Mouse (Mus musculus) heart, embryonic 12.5 days (tissue): Measurements from ENCODE around the gene Zfp46. TPM values are rescaled to one million over a fixed set of nuclear protein-coding genes. Genes with fewer than 3 reads are reported as not detected.

Source experiments
- ATAC-seq: fragments of 200-750 bp; cut with Nextera tagmentation; 2 replicates; pipeline ENCODE4 v1.8.0; 2017; ENCODE audit warnings: moderate TSS enrichment, moderate library complexity; ENCODE audit not compliant: insufficient number of reproducible peaks, low FRiP score
- H3K27ac ChIP-seq: fragments of 300-500 bp; sonication (generic); 2 replicates; pipeline ENCODE4 v1.5.1; 2016; ENCODE audit warnings: mild to moderate bottlenecking, moderate library complexity; ENCODE audit not compliant: poor library complexity, severe bottlenecking
- H3K27me3 ChIP-seq: fragments of 300-500 bp; sonication (generic); replicated peaks from 2 replicates; pipeline ENCODE4 v1.6.1; 2016; ENCODE audit warnings: mild to moderate bottlenecking, moderate library complexity
- H3K36me3 ChIP-seq: fragments of 300-500 bp; sonication (generic); 2 replicates; pipeline ENCODE4 v1.6.1; 2016; ENCODE audit warnings: mild to moderate bottlenecking, moderate library complexity
- H3K4me1 ChIP-seq: fragments of 300-500 bp; sonication (generic); replicated peaks from 2 replicates; pipeline ENCODE4 v1.6.1; 2016; ENCODE audit warnings: mild to moderate bottlenecking
- H3K4me2 ChIP-seq: fragments of 300-500 bp; sonication (generic); 2 replicates; pipeline ENCODE4 v1.6.1; 2016; ENCODE audit warnings: mild to moderate bottlenecking, moderate library complexity
- H3K4me3 ChIP-seq: fragments of 300-500 bp; sonication (generic); 2 replicates; pipeline ENCODE4 v1.5.1; 2016; ENCODE audit warnings: mild to moderate bottlenecking
- H3K9ac ChIP-seq: fragments of 300-500 bp; sonication (generic); 2 replicates; pipeline ENCODE4 v1.6.1; 2016; ENCODE audit warnings: mild to moderate bottlenecking, moderate library complexity
- H3K9me3 ChIP-seq: fragments of 300-500 bp; sonication (generic); replicated peaks from 2 replicates; pipeline ENCODE4 v1.6.1; 2016; ENCODE audit warnings: mild to moderate bottlenecking, moderate library complexity
- WGBS: fragments of 180-500 bp; shearing (Covaris S2); methylation state at CpG from one replicate; pipeline ENCODE4 v1.1.7; 2016; 5-methylcytosine and 5-hydroxymethylcytosine counted together
- polyA plus RNA-seq: library from polyadenylated mRNA; unstranded; fragments of >200 nt; fragmentation: Nextera tagmentation; extraction: Ambion mirVana; gene quantifications from 2 replicates; pipeline ENCODE4 v1.2.1, GENCODE M21; 2016

Gene Zfp46
- polyA plus RNA-seq, 1 experiment from 2014 or later = 24.9 TPM

DNA sequence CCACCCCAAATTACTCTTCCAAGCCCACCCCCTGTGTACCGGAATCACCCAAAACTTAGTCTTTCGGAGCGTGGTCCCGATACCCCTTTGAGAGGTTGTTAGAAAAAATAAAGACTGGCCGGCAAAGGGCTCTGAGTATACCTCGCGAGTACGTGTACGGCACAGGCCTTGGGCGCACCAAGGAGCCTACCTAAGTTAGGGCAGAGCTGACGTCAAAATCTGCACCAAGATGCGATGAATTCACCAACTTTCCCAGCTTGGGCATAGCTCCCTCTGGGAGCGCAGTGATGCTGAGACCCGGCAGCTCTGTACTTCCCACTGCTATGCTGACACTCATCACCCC lies 37.1 kb upstream of the Zfp46 start:
- H3K4me1 ChIP-seq = peaks cover 37% of the 10 kb centered on the region
- H3K36me3 ChIP-seq = no peaks in the 10 kb centered on the region
- peak overlapping the region; percentile 74 for H3K9ac ChIP-seq
- WGBS = 1% methylated on average over 14 of the region's 14 CpGs
- peak overlapping the region; percentile 81 for H3K4me2 ChIP-seq
- no peaks in the 10 kb centered on the region for H3K9me3 ChIP-seq
- H3K27me3 ChIP-seq = peaks cover 58% of the 10 kb centered on the region
- 0 out of 2 replicates have a peak, but pooled peaks have one; percentile 0 for ATAC-seq
- H3K4me3 ChIP-seq = peak overlapping the region; percentile 65
- peak overlapping the region; percentile 70 for H3K27ac ChIP-seq

- Histone ChIP-seq H3K27ac (peak within 1 kb of the TSS; percentile 70), H3K36me3 (no peaks in the 10 kb centered on the region), H3K27me3 (peaks cover 58% of the 10 kb centered on the region), H3K9me3 (no peaks in the 10 kb centered on the region), H3K4me2 (peak within 1 kb of the TSS; percentile 81), H3K4me3 (peak within 1 kb of the TSS; percentile 65), H3K9ac (peak within 1 kb of the TSS; percentile 74), H3K4me1 (peaks cover 37% of the 10 kb centered on the region)
- under 1% methylated on average over 46 of the region's 46 CpGs for WGBS
- peak; percentile 61 for ATAC-seq
Observed at GRCm38 (mm10) chr4:136247729-136248463, 36.6 kb upstream of the Zfp46 start, which contains the start of gene Tcea3. Tcea3 (plus strand) TSS chr4:136247729.

DNA sequence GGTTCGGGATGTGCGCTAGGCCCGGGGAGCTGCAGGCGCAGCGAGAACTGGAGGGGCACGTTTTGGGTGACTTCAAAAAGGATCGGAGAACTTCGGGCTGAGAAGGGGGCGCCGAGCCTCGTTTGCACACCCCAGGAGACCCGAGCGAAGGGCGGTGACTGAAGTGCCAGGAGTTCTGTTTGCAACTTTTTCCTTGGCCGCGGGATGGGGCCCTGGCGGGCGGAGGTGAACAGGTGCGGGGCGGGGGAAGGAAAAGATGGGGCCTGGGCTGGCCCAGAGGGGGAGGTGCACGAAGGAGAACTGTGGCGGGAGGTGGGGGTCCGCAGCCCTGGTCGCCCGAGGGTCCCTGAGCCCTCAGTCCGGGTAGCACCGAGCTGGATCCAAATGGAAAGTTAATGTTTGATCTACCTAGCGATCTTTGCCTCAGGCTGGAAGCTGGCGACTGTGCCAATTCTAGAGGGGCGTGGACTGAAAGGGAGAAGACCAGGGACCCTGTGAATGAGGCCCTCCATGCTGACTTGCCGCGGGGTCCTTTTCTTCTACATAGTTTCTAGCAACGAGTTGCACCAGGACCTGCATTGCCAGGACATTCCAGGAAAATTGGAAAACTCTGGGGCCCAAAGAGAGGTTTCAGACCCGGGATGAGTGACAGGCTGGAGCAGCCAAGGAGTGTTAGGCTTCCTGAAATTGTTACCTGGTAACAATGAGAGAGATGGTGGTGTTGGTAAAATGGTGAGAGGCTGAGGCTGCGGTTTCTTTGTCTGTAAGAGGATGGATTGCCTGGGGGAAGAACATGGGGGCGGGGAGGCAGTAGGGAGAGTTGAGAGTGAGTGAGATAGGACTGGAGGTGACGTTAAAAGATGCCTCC lies 35.8 kb upstream of the Zfp46 start:
- H3K27ac ChIP-seq = peak overlapping the region; percentile 60; the same call in 1 of the 2 replicates
- ATAC-seq = no peak
- H3K9me3 ChIP-seq = no peaks in the 10 kb centered on the region
- WGBS = under 1% methylated on average over 35 of the region's 37 CpGs
- H3K4me3 ChIP-seq = peak overlapping the region; percentile 65
- peak overlapping the region; percentile 74 for H3K9ac ChIP-seq
- H3K27me3 ChIP-seq = peaks cover 57% of the 10 kb centered on the region
- peaks cover 41% of the 10 kb centered on the region for H3K4me1 ChIP-seq
- H3K4me2 ChIP-seq = peak overlapping the region; percentile 81
- no peaks in the 10 kb centered on the region for H3K36me3 ChIP-seq

DNA sequence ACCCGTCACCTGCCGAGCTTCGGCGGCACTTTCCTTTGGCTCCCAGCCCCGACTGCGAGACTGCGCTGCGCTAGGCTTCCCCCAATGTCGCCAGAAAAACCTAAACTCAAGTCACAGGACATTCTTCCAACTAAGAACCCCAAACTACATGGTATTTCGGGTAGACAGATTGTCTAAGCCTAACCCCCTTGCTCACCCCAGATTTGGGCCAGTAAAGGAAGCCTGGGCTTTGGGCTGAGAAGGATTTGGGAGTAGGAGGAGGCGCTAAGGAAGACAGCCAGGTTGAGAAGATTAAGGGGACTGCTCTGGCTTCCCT lies 35.2 kb upstream of the Zfp46 start:
- Histone ChIP-seq H3K9me3 (no peaks in the 10 kb centered on the region), H3K4me2 (peak overlapping the region; percentile 81), H3K36me3 (no peaks in the 10 kb centered on the region), H3K27ac (no peak overlapping the region), H3K9ac (peak overlapping the region; percentile 74), H3K4me1 (peaks cover 41% of the 10 kb centered on the region), H3K4me3 (peak overlapping the region; percentile 65), H3K27me3 (peaks cover 52% of the 10 kb centered on the region)
- no peak for ATAC-seq
- 7% methylated on average over 11 of the region's 11 CpGs for WGBS

- Histone ChIP-seq H3K36me3 (peaks cover 3% of the 10 kb centered on the region; the same call in 1 of the 2 replicates), H3K4me2 (peak overlapping the region; percentile 81), H3K4me3 (no peak overlapping the region), H3K27ac (no peak overlapping the region), H3K27me3 (peaks cover 48% of the 10 kb centered on the region), H3K9ac (peak overlapping the region; percentile 74; the same call in 1 of the 2 replicates), H3K4me1 (peaks cover 38% of the 10 kb centered on the region), H3K9me3 (no peaks in the 10 kb centered on the region)
- 34% methylated on average over 9 of the region's 9 CpGs for WGBS
- no peak for ATAC-seq
Observed at GRCm38 (mm10) chr4:136249780-136250179, 34.7 kb upstream of the Zfp46 start.

DNA sequence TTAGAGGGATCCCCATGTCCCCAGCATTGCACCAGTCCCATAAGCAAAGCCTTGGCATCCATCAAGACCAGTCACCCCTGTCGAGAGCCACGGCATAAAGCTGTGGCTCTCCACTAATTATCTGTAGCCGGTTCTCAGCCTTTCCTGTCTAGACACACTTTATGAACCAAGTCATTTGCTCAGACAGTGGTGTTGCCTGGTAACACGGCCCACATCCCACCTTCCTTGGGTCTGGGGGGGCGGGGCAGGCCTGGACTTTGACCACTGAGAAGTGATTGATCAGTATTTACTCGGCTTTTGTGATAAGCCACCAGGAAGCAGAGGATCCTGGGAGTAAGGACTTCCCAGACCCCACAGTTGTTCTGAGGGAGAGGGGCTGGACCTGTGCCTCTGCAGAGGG lies 28.6 kb upstream of the Zfp46 start:
- ATAC-seq = no peak
- 41% methylated on average over 6 of the region's 6 CpGs for WGBS
- H3K4me1 ChIP-seq = peaks cover 9% of the 10 kb centered on the region
- H3K4me2 ChIP-seq = no peak overlapping the region
- H3K4me3 ChIP-seq = no peak overlapping the region
- H3K27ac ChIP-seq = no peak overlapping the region
- H3K9me3 ChIP-seq = no peaks in the 10 kb centered on the region
- H3K27me3 ChIP-seq = no peaks in the 10 kb centered on the region
- H3K36me3 ChIP-seq = peaks cover 5% of the 10 kb centered on the region; the same call in 1 of the 2 replicates
- H3K9ac ChIP-seq = no peak overlapping the region

GRCm38 (mm10) chr4:136256696-136257095 lies 27.8 kb upstream of the Zfp46 start:
- no peaks in the 10 kb centered on the region for H3K27me3 ChIP-seq
- WGBS = 62% methylated on average over 10 of the region's 10 CpGs
- no peak; the same call in 1 of the 2 replicates for ATAC-seq
- H3K4me3 ChIP-seq = no peak overlapping the region
- no peak overlapping the region for H3K9ac ChIP-seq
- H3K4me2 ChIP-seq = no peak overlapping the region
- no peak overlapping the region for H3K27ac ChIP-seq
- peaks cover 5% of the 10 kb centered on the region; the same call in 1 of the 2 replicates for H3K36me3 ChIP-seq
- H3K9me3 ChIP-seq = no peaks in the 10 kb centered on the region
- peaks cover 15% of the 10 kb centered on the region for H3K4me1 ChIP-seq

GRCm38 (mm10) chr4:136259916-136260315 lies 24.6 kb upstream of the Zfp46 start:
- no peak for ATAC-seq
- 57% methylated on average over 3 of the region's 3 CpGs for WGBS

GRCm38 (mm10) chr4:136260491-136261180 lies 23.8 kb upstream of the Zfp46 start:
- Histone ChIP-seq H3K4me2 (no peak overlapping the region), H3K27ac (peak overlapping the region; percentile 73), H3K4me1 (peaks cover 18% of the 10 kb centered on the region), H3K4me3 (no peak overlapping the region), H3K27me3 (no peaks in the 10 kb centered on the region), H3K36me3 (0 out of 2 replicates have a peak, but pooled peaks cover 4% of the 10 kb centered on the region), H3K9ac (0 out of 2 replicates have a peak overlapping the region, but pooled peaks have one; percentile 18), H3K9me3 (no peaks in the 10 kb centered on the region)
- 36% methylated on average over 10 of the region's 10 CpGs for WGBS
- peak; percentile 67 for ATAC-seq

More at GRCm38 (mm10) chr4:136259916-136260315, 24.6 kb upstream of the Zfp46 start:
- peaks cover 18% of the 10 kb centered on the region for H3K4me1 ChIP-seq
- no peaks in the 10 kb centered on the region for H3K9me3 ChIP-seq
- no peak overlapping the region for H3K4me3 ChIP-seq
- H3K36me3 ChIP-seq = 0 out of 2 replicates have a peak, but pooled peaks cover 4% of the 10 kb centered on the region
- H3K9ac ChIP-seq = no peak overlapping the region
- no peak overlapping the region for H3K4me2 ChIP-seq
- H3K27ac ChIP-seq = peak overlapping the region; percentile 73; the same call in 1 of the 2 replicates
- no peaks in the 10 kb centered on the region for H3K27me3 ChIP-seq

GRCm38 (mm10) chr4:136261912-136262311 lies 22.6 kb upstream of the Zfp46 start:
- peak overlapping the region; percentile 73; the same call in 1 of the 2 replicates for H3K27ac ChIP-seq
- 61% methylated on average over 10 of the region's 10 CpGs for WGBS
- ATAC-seq = no peak
- H3K4me3 ChIP-seq = no peak overlapping the region
- 0 out of 2 replicates have a peak, but pooled peaks cover 4% of the 10 kb centered on the region for H3K36me3 ChIP-seq
- no peak overlapping the region for H3K9ac ChIP-seq
- H3K9me3 ChIP-seq = no peaks in the 10 kb centered on the region
- no peak overlapping the region for H3K4me2 ChIP-seq
- H3K4me1 ChIP-seq = peaks cover 18% of the 10 kb centered on the region
- no peaks in the 10 kb centered on the region for H3K27me3 ChIP-seq
